Mouse (Mus musculus): ENCODE results near the gene Socs7. TPM values are rescaled to one million over a fixed set of nuclear protein-coding genes. Genes with fewer than 3 reads are reported as not detected.
"Not testable (repeated sequence)": the region's sequence is repeated elsewhere in the genome, so short reads cannot be mapped to it uniquely, and the experiment has no call there.

Gene Socs7
- polyA plus RNA-seq, 1 experiment = 13.5 TPM

GRCm38 (mm10) chr11:97355247-97355646, 7.1 kb upstream of the Socs7 start:
- peaks cover 4% of the 10 kb centered on the region; the same call in 1 of the 2 replicates for H3K4me1 ChIP-seq (ENCODE audit: control insufficient read depth, insufficient read depth, low read length)
- WGBS = 93% methylated on average over 7 of the region's 7 CpGs
- H3K27ac ChIP-seq (ENCODE audit: insufficient read depth, low read depth, low read length) = no peak overlapping the region
- TF ChIP-seq POLR2A (IDR thresholded peaks at IDR 0.05; ENCODE audit: low read depth, low read length) = no peak
- no peak for TF ChIP-seq CTCF (conservative IDR thresholded peaks at IDR 0.05; ENCODE audit: insufficient read depth, insufficient read length, low read depth, low read length)
- H3K27me3 ChIP-seq (replicated peaks; ENCODE audit: control insufficient read depth, insufficient read depth, low read length) = no peaks in the 10 kb centered on the region
- no peak overlapping the region for H3K4me3 ChIP-seq (ENCODE audit: insufficient read depth, low read depth, low read length)
- DNase-seq = no peak
- H3K36me3 ChIP-seq (ENCODE audit: control insufficient read depth, insufficient read depth, low read length) = no peaks in the 10 kb centered on the region

- not testable (repeated sequence) for H3K4me3 ChIP-seq (ENCODE audit: insufficient read depth, low read depth, low read length); H3K27ac ChIP-seq (ENCODE audit: insufficient read depth, low read depth, low read length); H3K27me3 ChIP-seq (replicated peaks; ENCODE audit: control insufficient read depth, insufficient read depth, low read length); H3K4me1 ChIP-seq (ENCODE audit: control insufficient read depth, insufficient read depth, low read length); H3K36me3 ChIP-seq (ENCODE audit: control insufficient read depth, insufficient read depth, low read length)
- WGBS = 3% methylated on average over 4 of the region's 6 CpGs
- peak; percentile 87 for DNase-seq
- peak; percentile 87 for TF ChIP-seq CTCF (conservative IDR thresholded peaks at IDR 0.05; ENCODE audit: insufficient read depth, insufficient read length, low read depth, low read length)
Measured at GRCm38 (mm10) chr11:97357663-97358062, 4.7 kb upstream of the Socs7 start.

- Histone ChIP-seq H3K27ac (ENCODE audit: insufficient read depth, low read depth, low read length) (peak overlapping the region; percentile 66), H3K4me3 (ENCODE audit: insufficient read depth, low read depth, low read length) (peak overlapping the region; percentile 98), H3K27me3 (replicated peaks; ENCODE audit: control insufficient read depth, insufficient read depth, low read length) (no peaks in the 10 kb centered on the region), H3K4me1 (ENCODE audit: control insufficient read depth, insufficient read depth, low read length) (peaks cover 10% of the 10 kb centered on the region), H3K36me3 (ENCODE audit: control insufficient read depth, insufficient read depth, low read length) (no peaks in the 10 kb centered on the region)
- peak; percentile 40 for DNase-seq
- TF ChIP-seq CTCF (conservative IDR thresholded peaks at IDR 0.05; ENCODE audit: insufficient read depth, insufficient read length, low read depth, low read length) (no peak), POLR2A (IDR thresholded peaks at IDR 0.05; ENCODE audit: low read depth, low read length) (no peak)
- WGBS = under 1% methylated on average over 38 of the region's 39 CpGs
Measured at GRCm38 (mm10) chr11:97362649-97362942, 245 bp downstream of the Socs7 start.

DNA sequence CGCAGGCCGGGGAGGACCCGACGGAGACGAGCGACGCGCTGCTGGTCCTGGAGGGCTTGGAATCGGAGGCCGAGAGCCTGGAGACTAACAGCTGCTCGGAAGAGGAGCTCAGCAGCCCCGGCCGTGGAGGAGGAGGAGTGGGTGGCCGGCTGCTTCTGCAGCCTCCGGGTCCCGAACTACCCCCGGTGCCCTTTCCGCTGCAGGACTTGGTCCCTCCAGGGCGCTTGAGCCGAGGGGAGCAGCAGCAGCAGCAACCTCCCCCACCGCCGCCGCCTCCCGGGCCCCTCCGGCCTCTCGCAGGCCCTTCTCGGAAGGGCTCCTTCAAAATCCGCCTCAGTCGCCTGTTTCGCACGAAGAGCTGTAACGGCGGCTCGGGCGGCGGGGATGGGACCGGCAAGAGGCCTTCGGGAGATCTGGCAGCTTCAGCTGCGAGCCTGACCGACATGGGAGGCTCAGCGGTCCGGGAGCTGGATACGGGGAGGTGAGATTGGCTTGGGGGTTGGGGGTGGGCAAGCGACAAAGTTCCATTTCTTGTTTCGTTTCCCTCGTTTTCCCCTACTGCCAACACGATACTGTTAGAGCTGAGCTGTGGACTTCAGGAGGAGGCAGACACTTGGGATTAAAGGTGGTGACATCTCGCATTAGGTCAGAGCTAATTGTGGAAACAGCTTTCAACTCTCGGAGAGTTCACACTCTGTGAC, 742 bp downstream of the Socs7 start:
- peak overlapping the region; percentile 66 for H3K27ac ChIP-seq (ENCODE audit: insufficient read depth, low read depth, low read length)
- no peaks in the 10 kb centered on the region for H3K36me3 ChIP-seq (ENCODE audit: control insufficient read depth, insufficient read depth, low read length)
- H3K27me3 ChIP-seq (replicated peaks; ENCODE audit: control insufficient read depth, insufficient read depth, low read length) = no peaks in the 10 kb centered on the region
- TF ChIP-seq POLR2A (IDR thresholded peaks at IDR 0.05; ENCODE audit: low read depth, low read length) (no peak), CTCF (conservative IDR thresholded peaks at IDR 0.05; ENCODE audit: insufficient read depth, insufficient read length, low read depth, low read length) (no peak)
- peaks cover 10% of the 10 kb centered on the region for H3K4me1 ChIP-seq (ENCODE audit: control insufficient read depth, insufficient read depth, low read length)
- H3K4me3 ChIP-seq (ENCODE audit: insufficient read depth, low read depth, low read length) = peak overlapping the region; percentile 98
- under 1% methylated on average over 49 of the region's 49 CpGs for WGBS
- DNase-seq = peak; percentile 37

GRCm38 (mm10) chr11:97363644-97363995, 1.3 kb downstream of the Socs7 start:
- Histone ChIP-seq H3K27me3 (replicated peaks; ENCODE audit: control insufficient read depth, insufficient read depth, low read length) (no peaks in the 10 kb centered on the region), H3K27ac (ENCODE audit: insufficient read depth, low read depth, low read length) (peak overlapping the region; percentile 36), H3K36me3 (ENCODE audit: control insufficient read depth, insufficient read depth, low read length) (no peaks in the 10 kb centered on the region), H3K4me3 (ENCODE audit: insufficient read depth, low read depth, low read length) (peak overlapping the region; percentile 98), H3K4me1 (ENCODE audit: control insufficient read depth, insufficient read depth, low read length) (peaks cover 15% of the 10 kb centered on the region)
- TF ChIP-seq CTCF (conservative IDR thresholded peaks at IDR 0.05; ENCODE audit: insufficient read depth, insufficient read length, low read depth, low read length) = no peak
- no peak for TF ChIP-seq POLR2A (IDR thresholded peaks at IDR 0.05; ENCODE audit: low read depth, low read length)
- WGBS = 3% methylated on average over 7 of the region's 7 CpGs
- peak; percentile 34 for DNase-seq

DNA sequence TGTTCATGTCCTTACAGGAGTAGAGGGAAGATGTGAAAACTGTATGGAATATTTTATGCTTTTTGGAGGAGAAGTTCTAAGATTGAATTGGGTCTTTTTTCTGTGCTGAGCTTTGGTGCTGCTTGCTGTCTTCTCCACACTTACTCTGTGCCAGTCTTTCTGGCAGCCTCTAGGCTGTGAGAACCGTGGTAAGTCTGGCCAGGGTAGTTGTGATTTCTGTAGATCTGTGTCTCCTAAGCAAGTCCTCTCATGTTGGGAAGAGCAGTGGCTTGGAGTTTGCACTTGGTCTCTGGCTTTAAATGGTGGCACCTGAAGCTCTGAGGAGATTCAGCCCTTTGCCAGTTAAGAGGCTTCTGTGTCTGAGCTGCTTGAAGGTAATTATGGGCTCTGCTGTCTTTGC, 3.2 kb downstream of the Socs7 start:
- WGBS = 50% methylated on average over 1 of the region's 1 CpGs
- no peak overlapping the region for H3K4me3 ChIP-seq (ENCODE audit: insufficient read depth, low read depth, low read length)
- no peaks in the 10 kb centered on the region for H3K36me3 ChIP-seq (ENCODE audit: control insufficient read depth, insufficient read depth, low read length)
- H3K27ac ChIP-seq (ENCODE audit: insufficient read depth, low read depth, low read length) = no peak overlapping the region
- DNase-seq = no peak
- no peaks in the 10 kb centered on the region for H3K27me3 ChIP-seq (replicated peaks; ENCODE audit: control insufficient read depth, insufficient read depth, low read length)
- TF ChIP-seq POLR2A (IDR thresholded peaks at IDR 0.05; ENCODE audit: low read depth, low read length) (no peak), CTCF (conservative IDR thresholded peaks at IDR 0.05; ENCODE audit: insufficient read depth, insufficient read length, low read depth, low read length) (no peak)
- peaks cover 16% of the 10 kb centered on the region for H3K4me1 ChIP-seq (ENCODE audit: control insufficient read depth, insufficient read depth, low read length)

- no peak overlapping the region for H3K27ac ChIP-seq (ENCODE audit: insufficient read depth, low read depth, low read length)
- H3K4me3 ChIP-seq (ENCODE audit: insufficient read depth, low read depth, low read length) = no peak overlapping the region
- 50% methylated on average over 5 of the region's 5 CpGs for WGBS
- H3K4me1 ChIP-seq (ENCODE audit: control insufficient read depth, insufficient read depth, low read length) = peaks cover 26% of the 10 kb centered on the region
- no peaks in the 10 kb centered on the region for H3K27me3 ChIP-seq (replicated peaks; ENCODE audit: control insufficient read depth, insufficient read depth, low read length)
- H3K36me3 ChIP-seq (ENCODE audit: control insufficient read depth, insufficient read depth, low read length) = no peaks in the 10 kb centered on the region
- TF ChIP-seq CTCF (conservative IDR thresholded peaks at IDR 0.05; ENCODE audit: insufficient read depth, insufficient read length, low read depth, low read length) = no peak
- DNase-seq = peak; percentile 53
Measured at GRCm38 (mm10) chr11:97368501-97368900, 6.2 kb downstream of the Socs7 start.
